Mouse (Mus musculus): ENCODE data around the gene Foxe1. TPM values are rescaled to one million over a fixed set of nuclear protein-coding genes. Genes with fewer than 3 reads are reported as not detected.

The Foxe1 gene
- not detected in 2 replicates for polyA plus RNA-seq (2015; fragmentation: Nextera tagmentation; extraction: Ambion mirVana)

DNA sequence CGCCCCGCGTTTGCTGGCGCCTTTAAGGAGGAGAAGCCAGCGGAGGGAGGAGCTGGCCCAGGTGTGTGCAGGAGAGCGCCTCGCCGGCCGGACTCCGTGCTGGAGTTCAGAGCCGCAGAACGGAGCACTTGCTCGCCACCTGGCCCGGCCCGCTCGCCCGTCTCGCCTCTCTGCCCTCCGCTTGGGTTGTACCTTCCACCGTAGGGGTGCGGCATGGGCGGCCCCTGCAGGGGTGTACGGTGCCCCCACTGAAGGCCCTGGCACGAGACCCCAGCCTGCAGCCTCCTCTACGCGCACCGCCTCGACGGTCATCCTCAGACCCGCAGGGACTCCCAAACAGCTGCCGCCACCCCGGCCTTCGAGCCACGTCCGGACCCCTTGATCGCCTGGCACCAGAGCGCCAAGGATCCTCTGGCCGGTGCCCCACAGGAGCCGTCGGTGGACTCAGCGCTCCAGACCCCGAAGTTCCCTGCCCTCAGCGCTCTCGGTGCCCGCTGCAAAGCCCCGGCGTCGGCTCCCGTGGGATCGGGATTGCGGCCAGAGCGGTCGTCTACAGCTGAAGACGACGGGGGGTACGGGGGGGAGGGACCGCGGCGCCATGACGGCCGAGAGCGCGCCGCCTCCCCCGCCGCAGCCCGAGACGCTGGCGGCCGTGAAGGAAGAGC is at the start of gene Foxe1:
Gene Foxe1 (plus strand): TSS at position 14 of the 665 bp plus-strand sequence.
- H3K4me3 ChIP-seq, result peak within 1 kb of the TSS; percentile 40
- 1% methylated on average over 61 of the region's 70 CpGs for WGBS
- ATAC-seq (replicated peaks), result 0 out of 2 replicates have a peak, but pooled peaks have one; percentile 30

DNA sequence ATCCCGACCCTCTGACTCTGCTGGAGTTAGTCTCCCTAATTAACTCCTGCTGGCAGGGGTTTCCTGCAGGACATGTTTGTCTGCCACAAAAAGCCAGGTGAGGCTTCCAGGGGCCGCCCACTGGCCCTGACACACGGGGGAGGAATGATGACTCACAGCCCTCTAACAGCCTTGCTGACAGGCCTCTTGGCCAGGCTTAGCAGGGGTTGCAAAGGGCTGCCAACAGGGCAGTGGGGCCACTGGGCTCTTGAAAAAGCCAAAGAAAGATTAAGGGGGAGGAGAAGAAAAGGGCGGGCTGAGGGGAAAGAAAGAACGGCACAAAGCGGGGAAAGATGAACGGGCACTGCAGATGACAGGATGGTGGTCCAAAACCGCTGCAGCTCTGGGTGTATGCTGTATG is 39.3 kb upstream of the Foxe1 start:
- ATAC-seq (replicated peaks), result no peak

More for the DNA sequence above, at the start of gene Foxe1:
- H3K4me1 ChIP-seq, result peaks cover 31% of the 10 kb centered on the region
- peaks cover 92% of the 10 kb centered on the region for H3K27me3 ChIP-seq
- peak within 1 kb of the TSS; percentile 50 for H3K4me2 ChIP-seq (replicated peaks)
- H3K27ac ChIP-seq (replicated peaks), result no peak within 1 kb of the TSS
- H3K36me3 ChIP-seq, result no peaks in the 10 kb centered on the region
- no peak within 1 kb of the TSS for H3K9ac ChIP-seq (replicated peaks)
- no peaks in the 10 kb centered on the region for H3K9me3 ChIP-seq

DNA sequence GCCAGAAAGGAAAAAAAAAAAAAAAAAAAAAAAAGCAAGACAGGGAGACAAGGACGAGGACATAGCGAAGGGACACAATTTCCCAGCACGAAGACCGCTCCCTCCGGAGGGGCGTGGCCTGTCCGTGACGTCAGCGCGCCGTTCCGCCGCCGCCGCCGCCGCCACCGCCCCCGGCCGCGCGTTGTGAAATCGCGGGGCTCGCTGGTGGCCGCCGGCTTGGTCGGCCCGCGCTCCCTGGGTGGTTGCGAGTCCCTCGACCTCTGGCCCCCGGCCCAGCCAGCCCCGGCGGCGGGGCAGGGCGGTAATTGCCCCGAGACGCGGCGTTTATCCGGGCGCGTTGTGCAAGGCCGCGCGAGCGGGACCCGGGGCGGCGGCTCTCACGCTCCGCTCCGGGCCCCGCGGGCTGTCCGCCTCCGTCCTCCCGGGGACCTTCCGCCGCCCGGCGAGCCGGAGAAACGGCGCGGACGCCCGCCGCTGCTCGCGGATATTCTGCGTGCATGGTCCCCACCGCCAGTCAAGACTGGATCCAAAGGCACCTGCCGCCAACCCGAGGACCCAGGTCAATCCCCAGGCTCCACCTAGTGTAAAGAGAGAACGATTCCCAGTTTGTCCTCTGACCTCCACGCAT is 38.5 kb upstream of the Foxe1 start:
- under 1% methylated on average over 76 of the region's 78 CpGs for WGBS

More for the DNA sequence above, 39.3 kb upstream of the Foxe1 start:
- H3K27ac ChIP-seq (replicated peaks), result no peak overlapping the region
- no peaks in the 10 kb centered on the region for H3K27me3 ChIP-seq
- peak overlapping the region; percentile 69 for H3K4me2 ChIP-seq (replicated peaks)
- H3K9ac ChIP-seq (replicated peaks), result peak overlapping the region; percentile 33
- H3K4me3 ChIP-seq, result peak overlapping the region; percentile 65
- H3K4me1 ChIP-seq, result peaks cover 19% of the 10 kb centered on the region
- 3% methylated on average over 8 of the region's 8 CpGs for WGBS
- H3K9me3 ChIP-seq, result no peaks in the 10 kb centered on the region
- H3K36me3 ChIP-seq, result no peaks in the 10 kb centered on the region

DNA sequence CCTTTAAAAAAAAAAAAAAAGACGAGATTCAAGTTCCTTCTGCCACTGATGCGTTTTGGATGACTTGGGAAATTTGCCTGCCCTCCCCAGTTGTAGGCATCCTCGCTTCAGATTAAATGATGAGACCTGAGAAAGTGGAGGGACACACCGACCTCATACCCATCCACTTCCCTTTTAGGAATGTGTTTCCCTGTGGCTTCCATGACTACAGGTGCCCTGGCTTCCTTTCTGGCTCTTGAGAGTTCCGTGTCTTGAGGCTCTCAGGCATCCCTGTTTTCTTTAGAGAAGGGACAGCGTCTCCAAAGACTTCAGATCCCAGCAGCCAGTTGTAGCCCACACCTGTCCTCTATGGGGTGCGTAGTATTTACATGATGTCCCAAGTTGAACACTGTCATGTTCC is 38.0 kb upstream of the Foxe1 start:
- no peak overlapping the region; the same call in 1 of the 2 replicates for H3K27ac ChIP-seq (replicated peaks)
- 21% methylated on average over 7 of the region's 7 CpGs for WGBS

More for the DNA sequence above, 38.5 kb upstream of the Foxe1 start:
- Histone ChIP-seq H3K4me2 (replicated peaks) (peak overlapping the region; percentile 69), H3K4me3 (peak overlapping the region; percentile 65), H3K36me3 (no peaks in the 10 kb centered on the region), H3K9ac (replicated peaks) (peak overlapping the region; percentile 80), H3K9me3 (no peaks in the 10 kb centered on the region), H3K4me1 (peaks cover 19% of the 10 kb centered on the region), H3K27me3 (no peaks in the 10 kb centered on the region), H3K27ac (replicated peaks) (peak overlapping the region; percentile 62)
- ATAC-seq (replicated peaks), result peak; percentile 87

DNA sequence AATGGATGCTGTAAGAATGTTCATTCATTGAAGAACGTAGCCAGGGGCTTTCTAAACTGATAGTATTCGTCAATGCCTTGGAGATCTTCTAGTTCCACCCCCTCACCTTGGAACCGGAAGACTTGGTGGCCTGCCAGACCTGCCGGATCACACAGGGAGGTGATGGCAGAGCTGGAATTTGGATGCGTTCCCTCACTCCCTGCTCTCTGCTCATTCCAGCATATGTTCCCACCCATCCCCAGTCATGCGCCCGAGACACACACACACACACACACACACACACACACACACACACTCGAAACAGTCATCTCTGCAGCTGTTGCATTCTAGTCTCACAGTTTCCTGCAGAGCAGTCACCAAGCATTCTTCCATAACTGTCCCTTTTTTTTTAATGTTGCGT is 36.1 kb upstream of the Foxe1 start:
- Histone ChIP-seq H3K4me2 (replicated peaks) (no peak overlapping the region; the same call in 1 of the 2 replicates), H3K4me1 (peaks cover 19% of the 10 kb centered on the region), H3K36me3 (no peaks in the 10 kb centered on the region), H3K27ac (replicated peaks) (0 out of 2 replicates have a peak overlapping the region, but pooled peaks have one; percentile 19), H3K27me3 (no peaks in the 10 kb centered on the region), H3K4me3 (no peak overlapping the region), H3K9ac (replicated peaks) (no peak overlapping the region), H3K9me3 (no peaks in the 10 kb centered on the region)
- WGBS, result 48% methylated on average over 9 of the region's 9 CpGs
- ATAC-seq (replicated peaks), result no peak

More for the DNA sequence above, 38.0 kb upstream of the Foxe1 start:
- Histone ChIP-seq H3K4me2 (replicated peaks) (peak overlapping the region; percentile 69), H3K4me1 (peaks cover 19% of the 10 kb centered on the region), H3K9me3 (no peaks in the 10 kb centered on the region), H3K4me3 (peak overlapping the region; percentile 65), H3K9ac (replicated peaks) (peak overlapping the region; percentile 80), H3K36me3 (no peaks in the 10 kb centered on the region), H3K27me3 (no peaks in the 10 kb centered on the region)
- ATAC-seq (replicated peaks), result peak; percentile 10; the same call in 1 of the 2 replicates

DNA sequence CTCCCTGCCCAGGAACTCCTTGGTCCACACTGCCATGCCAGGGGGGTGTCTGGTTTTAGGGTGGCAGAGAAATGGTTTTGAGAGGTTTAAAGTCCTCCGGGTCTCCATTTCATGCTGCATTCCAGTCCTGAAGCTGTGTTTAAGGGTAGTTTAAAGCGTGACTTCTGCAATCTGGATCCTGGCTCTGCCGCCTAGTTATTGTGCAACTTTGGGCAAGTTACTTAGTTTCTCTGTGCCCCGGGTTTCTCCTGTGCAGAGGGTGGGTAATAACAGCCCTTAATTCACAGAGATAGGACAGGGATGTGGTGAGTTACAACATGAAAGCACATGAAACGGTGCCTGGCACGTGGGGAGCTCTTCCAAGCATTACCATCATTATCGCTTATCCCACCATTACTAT is 35.5 kb upstream of the Foxe1 start:
- H3K36me3 ChIP-seq, result no peaks in the 10 kb centered on the region
- no peak overlapping the region for H3K9ac ChIP-seq (replicated peaks)
- 85% methylated on average over 7 of the region's 7 CpGs for WGBS
- no peak overlapping the region for H3K27ac ChIP-seq (replicated peaks)
- no peak for ATAC-seq (replicated peaks)
- H3K27me3 ChIP-seq, result no peaks in the 10 kb centered on the region
- H3K4me1 ChIP-seq, result peaks cover 19% of the 10 kb centered on the region
- no peak overlapping the region for H3K4me2 ChIP-seq (replicated peaks)
- H3K4me3 ChIP-seq, result no peak overlapping the region
- H3K9me3 ChIP-seq, result no peaks in the 10 kb centered on the region

DNA sequence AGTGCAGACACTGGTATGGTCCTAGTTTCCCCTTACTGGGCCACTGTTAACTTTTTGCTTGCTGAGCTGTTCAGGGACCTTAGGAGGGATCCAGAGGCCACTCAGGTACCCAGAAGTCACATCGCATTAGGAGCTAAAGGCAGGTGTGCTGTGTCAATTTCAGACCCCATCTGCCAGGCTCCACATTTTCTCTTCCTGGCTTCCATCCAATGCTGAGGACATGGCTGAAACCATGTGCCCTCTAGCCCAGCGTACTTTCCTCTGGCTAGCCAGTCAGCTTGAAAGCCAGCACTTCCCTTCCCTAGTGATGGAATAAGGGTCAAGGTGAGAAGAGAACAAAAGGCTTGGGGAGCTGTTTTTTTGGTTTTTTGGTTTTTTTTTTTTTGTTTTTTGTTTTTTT is 31.8 kb upstream of the Foxe1 start:
- H3K36me3 ChIP-seq, result no peaks in the 10 kb centered on the region
- 0 out of 2 replicates have a peak, but pooled peaks cover 8% of the 10 kb centered on the region for H3K4me1 ChIP-seq
- H3K9me3 ChIP-seq, result no peaks in the 10 kb centered on the region
- H3K27ac ChIP-seq (replicated peaks), result no peak overlapping the region
- 65% methylated on average over 2 of the region's 2 CpGs for WGBS
- no peak for ATAC-seq (replicated peaks)
- H3K27me3 ChIP-seq, result 0 out of 2 replicates have a peak, but pooled peaks cover 2% of the 10 kb centered on the region
- no peak overlapping the region for H3K4me3 ChIP-seq
- H3K4me2 ChIP-seq (replicated peaks), result no peak overlapping the region
- H3K9ac ChIP-seq (replicated peaks), result no peak overlapping the region

DNA sequence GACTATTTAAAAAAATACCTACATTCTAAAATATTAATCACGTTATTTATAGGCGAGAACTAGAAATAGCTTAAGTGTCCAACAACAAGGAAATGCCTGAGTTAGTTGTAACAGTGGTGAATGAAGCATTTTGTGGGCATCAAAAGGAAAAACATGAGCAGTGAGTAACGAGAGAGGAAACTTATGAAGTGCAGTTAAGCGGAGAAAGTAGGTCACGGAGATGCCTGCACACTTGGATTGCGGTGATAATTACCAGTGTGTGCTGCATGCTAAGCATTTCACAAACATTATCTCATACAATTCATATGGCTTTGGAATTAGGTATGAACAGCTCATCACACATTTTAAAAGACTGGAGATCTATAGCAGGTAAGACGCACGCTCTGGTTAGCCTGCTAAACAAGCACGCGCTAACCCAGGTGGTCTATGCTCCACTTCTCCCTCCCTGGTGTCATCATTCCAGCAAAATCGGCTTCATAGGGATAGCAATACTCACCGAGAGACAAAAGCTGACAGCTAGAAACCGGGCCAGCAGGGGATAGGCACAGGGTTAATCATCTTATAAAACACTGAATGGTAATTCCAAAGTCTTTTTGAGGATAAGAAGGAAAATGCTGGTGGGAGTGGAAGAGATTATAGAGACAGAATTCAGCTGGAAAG is 21.5 kb upstream of the Foxe1 start:
- Histone ChIP-seq H3K27ac (replicated peaks) (no peak overlapping the region), H3K36me3 (no peaks in the 10 kb centered on the region), H3K4me3 (no peak overlapping the region), H3K9ac (replicated peaks) (no peak overlapping the region), H3K9me3 (no peaks in the 10 kb centered on the region), H3K4me1 (no peaks in the 10 kb centered on the region; the same call in 1 of the 2 replicates), H3K4me2 (replicated peaks) (no peak overlapping the region), H3K27me3 (no peaks in the 10 kb centered on the region)
- WGBS, result 59% methylated on average over 13 of the region's 13 CpGs
- no peak for ATAC-seq (replicated peaks)

DNA sequence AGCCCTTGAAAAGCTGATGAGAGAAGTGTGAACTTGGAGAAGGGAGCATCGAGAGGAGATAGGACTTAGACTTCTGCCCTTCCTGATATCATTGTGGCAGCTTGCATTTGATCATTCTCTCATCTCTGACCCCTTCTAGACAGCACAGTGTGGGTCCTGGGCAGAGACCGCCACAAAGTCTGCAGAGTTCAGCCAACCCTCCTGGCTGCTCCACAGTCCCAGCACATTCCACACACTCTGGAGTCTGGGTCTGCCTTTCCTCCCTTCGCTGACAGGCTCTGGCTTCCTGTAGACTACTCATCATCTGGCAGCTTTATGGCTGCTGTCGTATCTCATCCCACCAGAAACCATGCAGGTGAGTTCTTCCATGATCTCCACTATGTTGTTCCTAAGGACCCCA is 20.7 kb upstream of the Foxe1 start:
- Histone ChIP-seq H3K4me3 (no peak overlapping the region), H3K9ac (replicated peaks) (no peak overlapping the region), H3K27me3 (no peaks in the 10 kb centered on the region), H3K9me3 (no peaks in the 10 kb centered on the region), H3K36me3 (no peaks in the 10 kb centered on the region), H3K4me2 (replicated peaks) (no peak overlapping the region), H3K4me1 (no peaks in the 10 kb centered on the region; the same call in 1 of the 2 replicates), H3K27ac (replicated peaks) (no peak overlapping the region)
- WGBS, result 83% methylated on average over 4 of the region's 4 CpGs
- no peak for ATAC-seq (replicated peaks)

DNA sequence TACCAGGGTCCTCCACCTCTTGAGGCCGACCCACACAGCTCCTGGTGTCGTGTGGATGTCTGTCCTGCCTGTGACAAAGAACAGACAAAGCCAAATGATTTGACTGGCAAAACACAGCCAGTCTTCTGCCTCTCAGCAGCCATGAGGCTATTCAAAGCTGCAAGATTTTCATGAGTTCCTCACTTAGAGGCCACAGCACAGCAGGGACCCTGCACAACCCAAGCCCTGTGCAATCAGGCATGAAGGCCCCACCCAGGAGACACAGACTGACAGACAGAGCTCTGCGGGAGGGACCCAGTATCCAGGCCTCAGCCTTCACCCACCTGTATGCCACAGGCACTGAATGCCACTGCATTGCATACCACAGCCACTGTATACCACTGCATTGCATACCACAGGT is 14.5 kb upstream of the Foxe1 start:
- Histone ChIP-seq H3K4me1 (no peaks in the 10 kb centered on the region), H3K9ac (replicated peaks) (no peak overlapping the region), H3K4me3 (no peak overlapping the region), H3K4me2 (replicated peaks) (no peak overlapping the region), H3K27me3 (no peaks in the 10 kb centered on the region; the same call in 1 of the 2 replicates), H3K27ac (replicated peaks) (no peak overlapping the region), H3K36me3 (no peaks in the 10 kb centered on the region), H3K9me3 (no peaks in the 10 kb centered on the region)
- ATAC-seq (replicated peaks), result no peak
- WGBS, result 23% methylated on average over 3 of the region's 3 CpGs

DNA sequence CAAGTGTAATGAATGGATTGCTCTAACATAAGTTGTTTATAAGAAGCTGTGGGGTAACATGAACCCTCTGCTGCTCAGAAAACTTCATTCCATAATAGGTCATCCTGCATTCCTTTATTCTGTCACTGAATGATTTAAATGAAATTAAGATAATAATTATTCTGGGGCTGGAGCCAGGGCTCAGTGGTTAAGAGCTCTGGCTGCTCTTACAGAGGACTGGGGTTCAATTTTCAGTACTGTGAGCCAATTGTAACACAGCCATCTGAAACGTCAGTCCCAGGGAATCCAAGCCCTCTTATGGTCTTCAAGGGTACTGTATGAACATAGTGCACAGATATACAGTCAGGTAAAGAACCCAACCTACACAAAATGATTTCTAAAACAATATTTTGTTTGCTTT is 7.6 kb upstream of the Foxe1 start:
- peaks cover 44% of the 10 kb centered on the region for H3K27me3 ChIP-seq

DNA sequence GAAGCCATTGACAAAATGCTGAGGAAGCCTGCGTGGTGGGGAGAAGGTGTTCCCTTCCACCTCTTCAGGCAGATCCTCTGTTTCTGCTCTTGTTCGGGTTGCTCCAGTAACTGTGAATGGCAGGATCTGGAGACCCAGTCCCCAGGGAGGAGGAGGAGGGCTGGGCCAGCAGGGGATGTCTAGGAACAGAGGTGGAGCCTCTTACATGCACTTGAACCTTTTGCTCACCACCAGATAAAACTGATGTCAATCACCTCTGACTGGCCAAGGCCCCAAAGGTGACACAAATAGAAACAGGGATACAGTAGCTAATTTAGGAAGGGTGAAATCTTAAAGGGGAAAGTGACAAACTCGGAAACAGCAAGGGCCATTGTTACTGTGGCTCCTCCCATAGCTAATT is 5.4 kb upstream of the Foxe1 start:
- no peaks in the 10 kb centered on the region for H3K36me3 ChIP-seq
- H3K4me1 ChIP-seq, result peaks cover 12% of the 10 kb centered on the region
- H3K9me3 ChIP-seq, result no peaks in the 10 kb centered on the region
- H3K4me3 ChIP-seq, result no peak overlapping the region
- no peak overlapping the region for H3K27ac ChIP-seq (replicated peaks)
- H3K4me2 ChIP-seq (replicated peaks), result no peak overlapping the region
- WGBS, result 0% methylated on average over 3 of the region's 3 CpGs
- H3K9ac ChIP-seq (replicated peaks), result no peak overlapping the region
- peaks cover 66% of the 10 kb centered on the region for H3K27me3 ChIP-seq
- ATAC-seq (replicated peaks), result no peak

More for the DNA sequence above, 7.6 kb upstream of the Foxe1 start:
- H3K36me3 ChIP-seq, result no peaks in the 10 kb centered on the region
- H3K9me3 ChIP-seq, result no peaks in the 10 kb centered on the region
- no peak overlapping the region for H3K9ac ChIP-seq (replicated peaks)
- ATAC-seq (replicated peaks), result no peak
- H3K4me3 ChIP-seq, result no peak overlapping the region
- WGBS, result 15% methylated on average over 1 of the region's 1 CpGs
- H3K4me2 ChIP-seq (replicated peaks), result no peak overlapping the region
- peaks cover 7% of the 10 kb centered on the region; the same call in 1 of the 2 replicates for H3K4me1 ChIP-seq
- no peak overlapping the region for H3K27ac ChIP-seq (replicated peaks)

Data from forebrain, embryonic 15.5 days (tissue).